Mouse (Mus musculus): ENCODE data around the gene Adcy3. TPM values are rescaled to one million over a fixed set of nuclear protein-coding genes. Genes with fewer than 3 reads are reported as not detected.
A peak's percentile ranks its signal among the peaks of the same experiment; 100 is the strongest.
"Not testable (repeated sequence)": the region's sequence is repeated elsewhere in the genome, so short reads cannot be mapped to it uniquely, and the experiment has no call there.

Gene Adcy3
- polyA plus RNA-seq, 1 experiment from 2014 or later = 6.9 TPM

GRCm38 (mm10) chr12:4209196-4209595, 76.3 kb downstream of the Adcy3 start:
- no peaks in the 10 kb centered on the region for H3K4me1 ChIP-seq (replicated peaks)
- H3K9ac ChIP-seq = no peak overlapping the region
- no peak for ATAC-seq (ENCODE audit: low read depth)
- H3K4me2 ChIP-seq = no peak overlapping the region
- no peak overlapping the region for H3K27ac ChIP-seq (replicated peaks)
- H3K36me3 ChIP-seq = peaks cover 75% of the 10 kb centered on the region
- H3K27me3 ChIP-seq = no peaks in the 10 kb centered on the region
- H3K9me3 ChIP-seq = no peaks in the 10 kb centered on the region
- no peak overlapping the region for H3K4me3 ChIP-seq
- 97% methylated on average over 9 of the region's 9 CpGs for WGBS

- 93% methylated on average over 9 of the region's 9 CpGs for WGBS
- H3K36me3 ChIP-seq = peaks cover 82% of the 10 kb centered on the region
- no peak overlapping the region for H3K4me2 ChIP-seq
- no peak overlapping the region for H3K4me3 ChIP-seq
- H3K27me3 ChIP-seq = no peaks in the 10 kb centered on the region
- H3K9ac ChIP-seq = no peak overlapping the region
- H3K4me1 ChIP-seq (replicated peaks) = no peaks in the 10 kb centered on the region
- H3K9me3 ChIP-seq = no peaks in the 10 kb centered on the region
- ATAC-seq (ENCODE audit: low read depth) = no peak
- H3K27ac ChIP-seq (replicated peaks) = no peak overlapping the region
These were observed 78.3 kb downstream of the Adcy3 start for GRCm38 (mm10) chr12:4211174-4211573.

- no peak overlapping the region for H3K27ac ChIP-seq (replicated peaks)
- H3K4me2 ChIP-seq = no peak overlapping the region
- H3K27me3 ChIP-seq = no peaks in the 10 kb centered on the region
- no peaks in the 10 kb centered on the region for H3K9me3 ChIP-seq
- no peak overlapping the region for H3K4me3 ChIP-seq
- H3K9ac ChIP-seq = no peak overlapping the region
- 83% methylated on average over 8 of the region's 8 CpGs for WGBS
- H3K4me1 ChIP-seq (replicated peaks) = no peaks in the 10 kb centered on the region
- peaks cover 80% of the 10 kb centered on the region for H3K36me3 ChIP-seq
- no peak for ATAC-seq (ENCODE audit: low read depth)
These were observed 80.0 kb downstream of the Adcy3 start for GRCm38 (mm10) chr12:4212908-4213307.

GRCm38 (mm10) chr12:4230156-4230555, 97.3 kb downstream of the Adcy3 start:
- H3K36me3 ChIP-seq = peaks cover 42% of the 10 kb centered on the region
- H3K4me2 ChIP-seq = no peak overlapping the region
- no peaks in the 10 kb centered on the region for H3K9me3 ChIP-seq
- no peak for ATAC-seq (ENCODE audit: low read depth)
- no peak overlapping the region for H3K27ac ChIP-seq (replicated peaks)
- H3K9ac ChIP-seq = no peak overlapping the region
- H3K4me1 ChIP-seq (replicated peaks) = peaks cover 19% of the 10 kb centered on the region
- no peak overlapping the region for H3K4me3 ChIP-seq
- H3K27me3 ChIP-seq = no peaks in the 10 kb centered on the region
- WGBS = 89% methylated on average over 7 of the region's 7 CpGs

GRCm38 (mm10) chr12:4232777-4233176, 99.9 kb downstream of the Adcy3 start:
- Histone ChIP-seq H3K4me1 (replicated peaks) (peaks cover 19% of the 10 kb centered on the region), H3K27ac (replicated peaks) (no peak overlapping the region), H3K9me3 (no peaks in the 10 kb centered on the region), H3K4me2 (peak overlapping the region; percentile 77), H3K4me3 (peak overlapping the region; percentile 63), H3K27me3 (no peaks in the 10 kb centered on the region), H3K9ac (peak overlapping the region; percentile 76; the same call in 1 of the 2 replicates), H3K36me3 (peaks cover 27% of the 10 kb centered on the region)
- ATAC-seq (ENCODE audit: low read depth) = no peak
- WGBS = 51% methylated on average over 4 of the region's 4 CpGs

GRCm38 (mm10) chr12:4233572-4234508, 100.9 kb downstream of the Adcy3 start, which contains the start of the genes Ptrhd1 and Cenpo:
Ptrhd1 (plus strand) TSS chr12:4234027.
Cenpo (minus strand) TSS chr12:4234294.
- H3K9ac ChIP-seq = peak within 1 kb of the TSS; percentile 76
- H3K27me3 ChIP-seq = no peaks in the 10 kb centered on the region
- peak within 1 kb of the TSS; percentile 77 for H3K4me2 ChIP-seq
- peaks cover 19% of the 10 kb centered on the region for H3K4me1 ChIP-seq (replicated peaks)
- peak; percentile 99 for ATAC-seq (ENCODE audit: low read depth)
- under 1% methylated on average over 50 of the region's 50 CpGs for WGBS
- H3K36me3 ChIP-seq = peaks cover 27% of the 10 kb centered on the region
- peak within 1 kb of the TSS; percentile 96 for H3K27ac ChIP-seq (replicated peaks)
- H3K9me3 ChIP-seq = no peaks in the 10 kb centered on the region
- peak within 1 kb of the TSS; percentile 63 for H3K4me3 ChIP-seq

GRCm38 (mm10) chr12:4237481-4237880, 104.6 kb downstream of the Adcy3 start:
- Histone ChIP-seq H3K4me1 (replicated peaks) (peaks cover 15% of the 10 kb centered on the region), H3K36me3 (peaks cover 13% of the 10 kb centered on the region), H3K4me3 (no peak overlapping the region), H3K9me3 (no peaks in the 10 kb centered on the region), H3K27ac (replicated peaks) (no peak overlapping the region), H3K27me3 (no peaks in the 10 kb centered on the region), H3K9ac (no peak overlapping the region), H3K4me2 (no peak overlapping the region)
- WGBS = 94% methylated on average over 15 of the region's 15 CpGs
- no peak for ATAC-seq (ENCODE audit: low read depth)

- ATAC-seq (ENCODE audit: low read depth); H3K4me2 ChIP-seq; H3K9ac ChIP-seq; H3K4me1 ChIP-seq (replicated peaks); H3K4me3 ChIP-seq; H3K9me3 ChIP-seq; H3K27ac ChIP-seq (replicated peaks); H3K27me3 ChIP-seq: not testable (repeated sequence)
- 86% methylated on average over 8 of the region's 8 CpGs for WGBS
- H3K36me3 ChIP-seq = peaks cover 13% of the 10 kb centered on the region
These were observed 107.4 kb downstream of the Adcy3 start for GRCm38 (mm10) chr12:4240281-4240680.

- no peak for ATAC-seq (ENCODE audit: low read depth)
- no peaks in the 10 kb centered on the region for H3K27me3 ChIP-seq
- 77% methylated on average over 2 of the region's 2 CpGs for WGBS
- H3K27ac ChIP-seq (replicated peaks) = no peak overlapping the region
- no peaks in the 10 kb centered on the region for H3K4me1 ChIP-seq (replicated peaks)
- H3K4me3 ChIP-seq = no peak overlapping the region
- H3K4me2 ChIP-seq = no peak overlapping the region
- no peaks in the 10 kb centered on the region for H3K9me3 ChIP-seq
- no peak overlapping the region for H3K9ac ChIP-seq
- H3K36me3 ChIP-seq = peaks cover 10% of the 10 kb centered on the region
These were observed 110.9 kb downstream of the Adcy3 start for GRCm38 (mm10) chr12:4243805-4244204.

GRCm38 (mm10) chr12:4245742-4246141, 112.8 kb downstream of the Adcy3 start:
- 88% methylated on average over 10 of the region's 10 CpGs for WGBS
- Histone ChIP-seq H3K9me3 (no peaks in the 10 kb centered on the region), H3K4me3 (no peak overlapping the region), H3K9ac (no peak overlapping the region), H3K27ac (replicated peaks) (no peak overlapping the region), H3K4me2 (no peak overlapping the region), H3K4me1 (replicated peaks) (no peaks in the 10 kb centered on the region), H3K27me3 (no peaks in the 10 kb centered on the region), H3K36me3 (peaks cover 19% of the 10 kb centered on the region)
- ATAC-seq (ENCODE audit: low read depth) = no peak

- 94% methylated on average over 6 of the region's 6 CpGs for WGBS
- no peaks in the 10 kb centered on the region for H3K27me3 ChIP-seq
- H3K9me3 ChIP-seq = no peaks in the 10 kb centered on the region
- no peak overlapping the region for H3K9ac ChIP-seq
- no peak for ATAC-seq (ENCODE audit: low read depth)
- H3K27ac ChIP-seq (replicated peaks) = no peak overlapping the region
- no peak overlapping the region for H3K4me2 ChIP-seq
- peaks cover 49% of the 10 kb centered on the region for H3K36me3 ChIP-seq
- H3K4me1 ChIP-seq (replicated peaks) = no peaks in the 10 kb centered on the region
- no peak overlapping the region for H3K4me3 ChIP-seq
These were observed 116.9 kb downstream of the Adcy3 start for GRCm38 (mm10) chr12:4249786-4250185.

GRCm38 (mm10) chr12:4252742-4253655, 120.1 kb downstream of the Adcy3 start:
- no peak for ATAC-seq (ENCODE audit: low read depth)
- Histone ChIP-seq H3K4me2 (no peak overlapping the region), H3K9me3 (no peaks in the 10 kb centered on the region), H3K36me3 (peaks cover 73% of the 10 kb centered on the region), H3K27me3 (no peaks in the 10 kb centered on the region), H3K27ac (replicated peaks) (no peak overlapping the region), H3K4me3 (no peak overlapping the region), H3K9ac (no peak overlapping the region), H3K4me1 (replicated peaks) (no peaks in the 10 kb centered on the region)
- 93% methylated on average over 16 of the region's 16 CpGs for WGBS
